Mouse (Mus musculus) inflammation-experienced regulatory T-cells, adult 6 months (primary cell): ENCODE measurements around the gene Rbm15. TPM values are rescaled to one million over a fixed set of nuclear protein-coding genes. Genes with fewer than 3 reads are reported as not detected.
A peak's percentile ranks its signal among the peaks of the same experiment; 100 is the strongest.
"Not testable (repeated sequence)": the region's sequence is repeated elsewhere in the genome, so short reads cannot be mapped to it uniquely, and the experiment has no call there.

Source experiments
- ATAC-seq: one replicate; pipeline ENCODE4 v1.8.0; 2017
- polyA plus RNA-seq, 3 experiments: library from polyadenylated mRNA; unstranded; fragments of 100-300 nt; shearing (Covaris generic); gene quantifications; one replicate each; pipeline ENCODE4 v1.2.1; 2017

Gene Rbm15
- polyA plus RNA-seq, 3 experiments from 2014 or later = 14.5 to 20.3 (median 18.8) TPM

DNA sequence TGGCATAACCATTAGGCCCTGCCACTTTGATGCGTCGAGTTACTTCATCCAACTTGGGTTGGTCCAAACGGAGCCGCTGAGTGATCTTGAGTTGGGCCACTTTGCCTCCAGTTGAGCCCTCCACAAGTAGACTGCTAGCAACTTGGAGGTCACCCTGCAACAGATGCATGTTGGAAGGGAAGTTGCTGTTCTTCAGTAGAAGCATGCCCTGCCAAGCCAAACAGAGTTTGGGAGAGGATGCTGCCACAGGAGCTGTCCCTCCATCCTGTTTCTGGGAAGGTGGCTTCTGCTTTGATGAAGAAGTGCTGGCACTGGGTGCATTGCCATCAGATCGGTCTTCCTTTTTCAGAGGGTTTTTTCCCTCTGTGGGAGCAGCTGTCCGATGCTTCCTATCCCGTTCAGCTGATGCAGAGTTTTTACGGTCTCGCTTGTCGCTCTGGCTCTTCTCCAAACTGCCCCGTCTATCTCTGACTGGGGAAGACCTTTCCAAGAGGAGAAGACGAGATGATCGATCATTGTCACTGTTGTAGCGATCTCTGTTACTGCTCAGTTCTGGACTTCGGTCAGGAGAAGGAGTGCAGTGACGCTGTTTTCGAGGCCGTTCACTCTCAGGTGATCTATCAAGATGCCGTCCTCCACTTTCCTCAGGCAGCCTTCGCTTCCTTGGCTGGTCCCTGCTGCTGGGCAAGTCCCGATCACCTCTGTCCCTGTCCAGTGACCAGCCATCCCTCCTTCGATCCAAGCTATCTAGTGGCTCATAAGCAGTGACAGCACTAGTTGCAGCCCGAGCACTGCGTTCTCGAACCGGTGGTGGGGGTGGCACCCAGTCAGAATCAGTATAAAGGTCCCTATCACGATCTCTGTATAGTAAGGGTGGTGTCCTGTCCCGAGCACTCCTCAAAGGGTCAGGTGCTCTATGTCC is 2.7 kb downstream of the Rbm15 start:
- ATAC-seq = no peak

DNA sequence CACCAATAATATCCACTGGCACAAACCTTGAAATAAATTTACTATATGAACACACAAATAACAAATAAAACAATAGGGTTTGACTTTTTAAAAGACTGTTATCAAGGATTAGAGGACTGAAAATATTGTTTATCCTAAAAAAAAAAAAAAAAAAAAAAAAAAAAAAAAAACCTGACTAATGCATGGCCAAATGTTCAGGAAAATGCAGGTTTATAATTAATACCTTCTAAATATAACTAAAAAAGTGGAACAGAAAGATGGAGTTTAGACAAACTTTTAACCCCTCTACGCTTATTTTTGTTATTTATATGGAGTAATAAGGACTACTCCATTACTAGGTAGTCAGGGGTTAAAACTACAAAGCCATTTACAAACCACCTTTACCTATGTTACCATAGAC is 7.0 kb downstream of the Rbm15 start:
- no peak for ATAC-seq

DNA sequence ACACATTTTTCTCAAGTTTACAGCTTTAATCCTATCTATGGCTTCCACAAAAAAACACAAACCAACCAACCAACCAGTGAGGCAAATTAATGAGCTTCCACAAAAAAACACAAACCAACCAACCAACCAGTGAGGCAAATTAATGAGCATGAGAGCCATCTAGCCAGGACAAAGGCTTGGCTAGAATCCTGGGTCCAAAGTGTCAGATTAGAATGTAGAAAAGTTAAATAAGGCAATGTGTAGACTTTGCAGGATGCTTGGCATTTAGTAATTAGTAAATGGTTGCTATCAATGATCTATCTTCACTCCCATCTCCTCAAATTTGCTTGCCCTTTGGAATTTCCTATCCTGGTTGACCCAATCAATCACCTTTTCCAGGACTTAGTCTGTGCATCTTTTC is 11.7 kb downstream of the Rbm15 start:
- no peak for ATAC-seq

DNA sequence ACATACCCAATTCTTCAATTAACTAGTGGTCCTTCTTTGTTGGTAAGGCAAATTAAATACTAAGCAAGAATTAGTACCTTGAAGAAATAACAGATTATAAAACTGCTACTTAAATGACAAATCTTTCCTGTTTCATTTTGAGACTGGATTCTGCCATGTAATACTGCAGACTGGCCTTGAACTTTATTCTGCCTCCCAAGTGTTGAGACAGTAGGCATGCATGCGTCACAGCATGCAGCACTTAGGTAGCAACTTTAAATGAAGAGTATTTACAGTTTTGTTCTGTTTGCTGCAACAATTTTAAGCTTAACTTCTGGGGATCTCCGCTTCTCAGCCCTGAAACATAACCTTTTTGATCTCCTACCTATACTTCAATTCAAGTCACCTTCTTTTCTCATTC is 12.3 kb downstream of the Rbm15 start:
- no peak for ATAC-seq

DNA sequence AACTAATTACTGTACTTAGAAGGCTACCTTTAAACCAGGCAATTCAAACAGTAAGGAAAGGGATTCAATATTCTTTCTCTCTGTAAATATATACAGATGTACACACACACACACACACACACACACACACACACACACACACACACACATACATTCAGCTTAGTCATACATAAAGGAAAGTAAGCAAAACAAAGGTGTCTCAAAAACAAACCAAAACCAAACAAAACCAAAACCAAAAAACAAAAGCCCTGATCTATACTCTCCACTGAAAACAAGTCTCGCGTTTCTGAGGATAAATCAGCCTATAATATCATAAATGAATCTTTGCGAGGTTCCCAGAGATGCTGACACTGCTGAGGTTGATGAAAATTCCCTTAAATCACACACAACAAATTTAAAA is 16.1 kb downstream of the Rbm15 start:
- ATAC-seq = no peak

DNA sequence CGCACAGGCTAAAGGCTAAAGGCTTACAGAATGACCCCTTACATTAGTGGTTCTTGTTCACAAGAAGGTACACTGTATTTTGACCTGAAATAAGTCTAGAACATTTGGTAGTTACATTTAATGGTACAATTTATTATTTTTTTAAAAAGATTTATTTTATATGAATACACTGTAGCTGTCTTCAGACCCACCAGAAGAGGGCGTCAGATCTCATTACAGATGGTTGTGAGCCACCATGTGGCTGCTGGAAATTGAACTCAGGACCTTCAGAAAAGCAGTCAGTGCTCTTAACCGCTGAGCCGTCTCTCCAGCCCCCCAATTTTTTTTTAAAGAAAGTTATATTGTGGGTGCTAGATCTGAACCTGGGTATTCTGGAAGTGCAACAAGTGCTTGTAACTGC is 36.6 kb downstream of the Rbm15 start:
- ATAC-seq = not testable (repeated sequence)

DNA sequence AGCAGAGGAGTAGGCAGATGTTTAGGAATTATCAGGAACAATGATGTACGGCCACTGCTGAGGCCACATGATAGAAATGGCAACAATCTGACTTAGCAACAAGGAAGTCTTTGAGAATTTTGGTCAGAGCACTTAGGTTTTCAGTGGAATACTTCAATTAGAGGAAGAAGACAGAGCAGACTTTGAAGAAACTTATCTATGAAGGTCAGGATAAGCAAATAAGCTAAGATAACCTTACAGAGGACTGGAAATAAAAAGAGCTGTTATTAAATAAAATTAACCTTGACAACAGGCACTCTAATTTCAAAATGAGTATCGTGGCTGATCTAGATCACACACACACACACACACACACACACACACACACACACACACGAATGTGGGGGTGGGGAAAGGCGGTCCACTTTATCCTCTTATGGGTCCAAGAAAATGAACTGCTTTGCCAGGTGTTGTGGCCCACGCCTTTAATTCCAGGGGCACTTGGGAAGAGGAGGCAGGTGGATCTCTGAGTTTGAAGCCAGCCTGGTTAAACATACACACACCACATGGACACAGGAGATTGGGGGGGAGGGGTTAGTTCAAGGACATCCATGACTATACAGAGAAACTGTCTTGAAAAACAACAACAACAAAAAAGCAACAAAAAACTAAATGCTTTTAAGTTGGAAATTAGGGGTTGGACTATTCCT is 37.7 kb downstream of the Rbm15 start:
- no peak for ATAC-seq

DNA sequence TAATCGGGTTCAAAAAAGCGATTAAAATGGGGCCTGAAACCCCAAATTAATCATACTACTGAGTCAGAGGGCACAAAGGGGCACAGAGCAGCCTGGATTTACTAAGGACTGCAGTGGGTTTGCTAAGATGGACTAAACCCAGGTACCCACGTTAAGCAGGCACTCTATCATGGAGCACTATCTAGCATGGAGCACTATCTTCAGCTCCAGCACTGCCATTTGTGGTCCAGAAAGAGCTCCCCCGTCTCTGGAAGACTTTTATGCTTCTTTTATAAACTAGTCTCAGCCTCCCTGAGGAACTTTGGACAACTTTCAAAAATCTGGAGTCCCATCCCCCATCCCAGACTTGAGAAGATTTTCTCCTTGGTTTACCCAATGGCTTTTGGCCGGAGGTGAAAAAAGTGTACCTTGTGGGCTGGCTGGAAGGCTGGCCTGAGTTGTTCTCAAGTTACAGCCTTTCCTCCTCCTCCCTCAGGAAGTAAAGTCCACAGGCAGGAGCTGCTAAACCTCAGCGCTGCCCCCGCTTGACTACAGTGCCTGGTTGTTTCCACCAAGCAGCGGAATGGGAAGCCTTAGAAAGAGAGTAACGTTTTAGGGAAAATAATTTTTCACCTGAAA is 42.6 kb downstream of the Rbm15 start, which contains the start of gene Slc16a4:
Gene Slc16a4 (plus strand): TSS at position 467 of the 618 bp plus-strand sequence.
- ATAC-seq = no peak

DNA sequence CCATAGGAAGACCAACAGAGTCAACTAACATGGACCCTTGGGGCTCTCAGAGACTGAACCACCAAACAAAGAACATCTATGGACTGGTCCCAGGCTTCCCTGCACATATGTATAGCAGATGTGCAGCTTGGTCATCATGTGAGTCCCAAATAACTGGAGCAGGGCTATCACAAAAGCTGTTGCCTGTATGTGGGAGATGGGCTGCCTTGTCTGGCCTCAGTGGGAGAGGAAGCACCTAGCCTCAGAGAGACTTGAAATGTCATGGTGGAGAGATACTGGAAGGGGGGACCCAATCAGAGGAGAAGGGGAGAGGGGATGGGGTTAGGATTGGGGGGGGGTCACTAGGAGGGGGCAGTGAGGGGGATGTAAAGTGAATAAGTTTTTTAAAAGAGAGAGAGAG is 46.1 kb downstream of the Rbm15 start:
- ATAC-seq = no peak

DNA sequence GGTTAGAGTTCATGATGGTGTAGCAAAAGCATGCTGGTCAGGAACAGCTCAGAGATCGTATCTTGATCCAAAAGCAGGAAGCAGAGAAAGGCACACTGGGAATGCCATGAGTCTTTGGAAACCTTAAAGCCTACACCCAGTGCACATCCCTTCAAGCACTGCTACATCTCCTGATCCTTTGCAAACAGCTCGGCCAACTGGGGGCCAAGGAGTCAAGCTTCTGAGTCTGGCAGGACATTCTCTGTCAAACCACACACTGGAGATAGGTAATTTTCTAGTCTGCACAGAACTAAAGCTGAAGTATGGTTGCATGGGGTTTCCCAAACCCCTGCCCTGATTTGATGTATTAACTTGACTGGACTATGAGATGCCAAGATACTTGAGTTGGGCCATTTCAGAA is 47.4 kb downstream of the Rbm15 start:
- ATAC-seq = no peak

DNA sequence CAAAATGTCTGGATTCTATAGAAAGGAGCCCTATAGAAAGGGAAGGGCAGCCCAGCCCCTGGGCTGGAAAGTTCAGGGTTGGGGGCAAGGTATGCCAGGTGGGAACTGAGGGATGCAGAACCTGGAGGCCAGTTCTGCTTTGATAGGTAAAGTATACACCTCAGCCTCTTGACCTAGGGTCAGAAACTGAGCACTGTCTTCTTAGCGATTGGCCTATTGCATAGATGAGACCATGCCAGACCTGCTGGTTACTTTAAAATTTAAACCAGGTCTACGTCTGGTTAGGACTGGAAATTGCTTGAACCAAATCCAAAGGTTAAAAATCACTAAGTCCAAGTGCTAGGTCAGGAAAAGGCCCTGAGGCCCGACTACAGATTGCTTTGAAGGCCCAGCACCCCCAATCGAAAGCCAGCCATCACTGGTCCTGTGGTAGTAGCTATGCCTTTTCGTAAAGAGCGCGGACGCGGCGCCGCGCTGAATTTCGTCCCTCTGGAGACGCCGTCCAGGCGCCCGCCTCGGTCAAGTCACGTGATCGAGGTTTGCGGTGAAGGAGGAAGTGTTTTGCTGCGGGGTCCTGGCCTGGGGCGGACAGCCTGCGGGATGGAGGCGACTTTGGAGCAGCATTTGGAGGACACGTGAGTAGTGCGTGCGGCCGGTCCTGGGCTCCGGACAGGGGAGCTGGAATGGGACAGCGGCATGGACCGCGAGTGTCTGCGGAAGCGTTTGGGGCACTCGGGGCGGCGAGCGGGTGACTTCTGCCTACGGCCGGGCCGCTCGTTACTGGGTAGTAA is 54.8 kb downstream of the Rbm15 start, which contains the start of gene Lamtor5:
Gene Lamtor5 (plus strand): TSS at position 380 of the 791 bp plus-strand sequence.
- ATAC-seq = peak; percentile 87

DNA sequence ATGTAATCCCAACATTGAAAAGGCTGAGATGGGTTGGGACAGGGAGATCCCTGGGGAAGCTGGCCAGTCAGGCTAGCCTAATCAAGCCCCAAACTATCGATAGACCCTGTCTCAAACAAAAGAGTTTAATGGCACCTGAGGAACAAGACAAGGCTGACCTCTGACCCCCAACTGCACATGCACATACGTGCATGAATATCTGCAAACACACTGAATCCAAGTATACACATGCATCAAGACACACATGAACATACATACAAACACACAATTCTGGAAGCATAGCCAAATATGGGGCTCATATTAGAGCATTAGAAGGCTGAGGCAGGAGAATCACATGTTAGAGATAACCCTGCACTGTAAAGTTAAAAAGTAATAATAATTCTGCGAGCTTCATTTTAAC is 56.8 kb downstream of the Rbm15 start:
- ATAC-seq = no peak

DNA sequence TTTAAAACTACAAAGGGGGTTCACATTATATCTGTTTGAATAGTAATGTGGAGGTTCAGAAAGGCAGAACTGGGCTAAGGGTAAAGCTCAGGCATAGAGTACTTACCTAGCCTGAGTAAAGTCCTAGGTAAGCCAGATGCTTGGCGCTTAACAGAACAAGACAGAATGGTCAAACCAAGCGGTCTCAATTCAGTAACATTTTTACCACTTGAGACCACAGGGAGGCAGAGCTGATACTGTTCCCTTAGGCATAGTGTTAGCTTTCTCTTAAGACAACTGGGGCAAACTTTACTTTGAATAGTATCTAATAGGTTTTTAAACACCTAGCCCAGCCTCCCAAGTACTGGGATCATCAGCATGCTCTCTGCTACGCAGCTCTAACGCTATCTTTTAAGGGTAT is 57.5 kb downstream of the Rbm15 start:
- no peak for ATAC-seq

Other genes starting within 250 kb of the Rbm15 start
- under 1 TPM; 0.06 to 0.38 (median 0.28) TPM for gene Kcna2, start 232.5 kb downstream of the Rbm15 start, polyA plus RNA-seq
- not detected for gene Kcna10, start 150.6 kb downstream of the Rbm15 start, polyA plus RNA-seq
- gene Cym, start 111.9 kb downstream of the Rbm15 start, polyA plus RNA-seq = under 1 TPM in 1 of 3 experiments, not detected in 2; 0.49 TPM
- gene A630076J17Rik, start 103.1 kb downstream of the Rbm15 start, polyA plus RNA-seq = under 1 TPM in 1 of 3 experiments, not detected in 2; 0.31 TPM
- under 1 TPM in 2 of 3 experiments, not detected in 1; 0.25 to 0.40 TPM for gene Prok1, start 94.0 kb downstream of the Rbm15 start, polyA plus RNA-seq
- 100 to 1,000 TPM; 181 to 254 (median 184) TPM for gene Lamtor5, start 54.8 kb downstream of the Rbm15 start, polyA plus RNA-seq
- 1 to 10 TPM; 1.5 to 1.9 (median 1.6) TPM for gene Slc16a4, start 42.4 kb downstream of the Rbm15 start, polyA plus RNA-seq
- not detected for gene Kcnc4, start 125.9 kb upstream of the Rbm15 start, polyA plus RNA-seq
- not detected for gene Slc6a17, start 184.3 kb upstream of the Rbm15 start, polyA plus RNA-seq
- gene Ubl4b, start 221.4 kb upstream of the Rbm15 start, polyA plus RNA-seq = not detected